ENCODE assay signal across 8 mouse cellular contexts in the genomic region with DNA sequence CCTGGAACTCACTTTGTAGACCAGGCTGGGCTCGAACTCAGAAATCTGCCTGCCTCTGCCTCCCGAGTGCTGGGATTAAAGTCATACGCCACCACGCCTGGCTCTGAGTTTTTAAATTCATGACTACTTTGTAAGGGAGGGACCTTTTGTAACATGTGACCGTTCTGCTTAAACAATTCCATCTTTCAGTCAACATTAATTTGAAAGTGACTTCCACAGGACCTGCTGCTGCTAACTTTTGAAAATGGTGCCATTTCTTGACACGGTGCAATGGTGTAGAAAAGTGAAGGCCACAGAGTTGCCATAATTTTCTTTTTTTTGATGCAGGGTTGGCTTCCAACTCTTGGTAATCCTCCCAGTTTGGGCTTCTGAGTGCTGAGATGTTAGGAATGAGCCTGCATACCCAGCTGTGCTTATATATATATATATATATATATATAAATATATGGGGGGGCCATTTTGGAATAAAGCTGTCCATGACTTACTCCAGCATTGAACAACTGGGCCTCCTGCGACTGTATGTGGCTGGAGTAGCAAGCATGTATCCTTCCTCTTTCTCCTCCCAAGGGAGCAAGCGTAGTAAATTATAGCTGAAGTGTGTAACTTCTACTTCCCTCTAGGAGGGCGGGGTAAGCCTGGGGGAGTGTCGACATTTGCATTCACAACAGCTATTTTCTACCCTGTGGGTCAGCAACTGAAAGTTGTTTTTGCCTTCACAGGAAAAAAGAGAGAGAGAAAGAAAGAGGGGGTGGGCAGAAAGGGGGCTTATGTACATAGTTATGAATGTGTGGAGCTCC. TPM values are rescaled to one million over a fixed set of nuclear protein-coding genes. Genes with fewer than 3 reads are reported as not detected.
DNase-seq lines count a peak whose midpoint lies in the region; ATAC-seq and TF ChIP-seq lines count a peak whose summit lies in the region.
"Had no signal": no experiment of that assay in that cellular context is flagged by ENCODE, and none has a peak within 500 bp of the region (broad histone marks: within the 10 kb centered on the region; RNA-seq: fewer than 3 reads in every experiment).

No protein-coding gene starts in this region.

- no peak for ATAC-seq in midbrain, embryonic 11.5 days (ENCODE audit: low FRiP score)
- ATAC-seq in midbrain, postnatal 0 days (ENCODE audit: low FRiP score), result no peak
- no peak for ATAC-seq in forebrain, embryonic 13.5 days
- peak; percentile 85 for ATAC-seq in kidney, embryonic 15.5 days (replicated peaks; ENCODE audit: low FRiP score)
- no peak for ATAC-seq in neural tube, embryonic 15.5 days (ENCODE audit: low FRiP score)

- H3K4me1 ChIP-seq in midbrain, embryonic 11.5 days (ENCODE audit: control insufficient read depth, insufficient read depth, low read length), result peaks cover 14% of the 10 kb centered on the region
- 0 out of 2 replicates have a peak, but pooled peaks cover 3% of the 10 kb centered on the region for H3K4me1 ChIP-seq in midbrain, postnatal 0 days (ENCODE audit: insufficient read depth, low read length)
- peaks cover 58% of the 10 kb centered on the region for H3K4me1 ChIP-seq in forebrain, embryonic 13.5 days
- peaks cover 27% of the 10 kb centered on the region for H3K4me1 ChIP-seq in kidney, embryonic 15.5 days
- peaks cover 23% of the 10 kb centered on the region for H3K4me1 ChIP-seq in neural tube, embryonic 15.5 days

- H3K27ac ChIP-seq in midbrain, embryonic 11.5 days (ENCODE audit: low read depth, low read length), result peak overlapping the region; percentile 72
- H3K27ac ChIP-seq in midbrain, postnatal 0 days (ENCODE audit: low read depth, low read length), result no peak overlapping the region
- peak overlapping the region; percentile 73 for H3K27ac ChIP-seq in forebrain, embryonic 13.5 days
- H3K27ac ChIP-seq in kidney, embryonic 15.5 days, result peak overlapping the region; percentile 68
- H3K27ac ChIP-seq in neural tube, embryonic 15.5 days (replicated peaks), result peak overlapping the region; percentile 23

- WGBS in midbrain, embryonic 11.5 days, result 86% methylated on average over 10 of the region's 10 CpGs
- 81% methylated on average over 10 of the region's 10 CpGs for WGBS in midbrain, postnatal 0 days
- WGBS in forebrain, embryonic 13.5 days, result 90% methylated on average over 10 of the region's 10 CpGs
- 70% methylated on average over 10 of the region's 10 CpGs for WGBS in kidney, embryonic 15.5 days
- WGBS in neural tube, embryonic 15.5 days, result 63% methylated on average over 10 of the region's 10 CpGs

- H3K36me3 ChIP-seq in midbrain, embryonic 11.5 days (ENCODE audit: control insufficient read depth, insufficient read depth, low read length), result no peaks in the 10 kb centered on the region
- H3K36me3 ChIP-seq in midbrain, postnatal 0 days (ENCODE audit: insufficient read depth, low read length), result no peaks in the 10 kb centered on the region
- H3K36me3 ChIP-seq in forebrain, embryonic 13.5 days (ENCODE audit: poor library complexity, severe bottlenecking), result no peaks in the 10 kb centered on the region
- no peaks in the 10 kb centered on the region for H3K36me3 ChIP-seq in kidney, embryonic 15.5 days
- H3K36me3 ChIP-seq in neural tube, embryonic 15.5 days, result no peaks in the 10 kb centered on the region

- H3K27me3 ChIP-seq in midbrain, embryonic 11.5 days (ENCODE audit: control insufficient read depth, insufficient read depth, low read length), result no peaks in the 10 kb centered on the region
- H3K27me3 ChIP-seq in midbrain, postnatal 0 days (ENCODE audit: insufficient read depth, low read length), result no peaks in the 10 kb centered on the region
- H3K27me3 ChIP-seq in forebrain, embryonic 13.5 days, result no peaks in the 10 kb centered on the region
- no peaks in the 10 kb centered on the region for H3K27me3 ChIP-seq in kidney, embryonic 15.5 days
- H3K27me3 ChIP-seq in neural tube, embryonic 15.5 days (replicated peaks), result no peaks in the 10 kb centered on the region

- H3K4me2 ChIP-seq in midbrain, embryonic 11.5 days, result no peak overlapping the region
- H3K4me2 ChIP-seq in midbrain, postnatal 0 days (ENCODE audit: low read depth, low read length, poor library complexity, severe bottlenecking), result no peak overlapping the region
- H3K4me2 ChIP-seq in forebrain, embryonic 13.5 days, result no peak overlapping the region
- H3K4me2 ChIP-seq in kidney, embryonic 15.5 days, result 0 out of 2 replicates have a peak overlapping the region, but pooled peaks have one; percentile 24
- no peak overlapping the region for H3K4me2 ChIP-seq in neural tube, embryonic 15.5 days

- no peak for TF ChIP-seq CTCF in midbrain, postnatal 0 days (IDR thresholded peaks at IDR 0.05)

- no peak overlapping the region for H3K4me3 ChIP-seq in midbrain, embryonic 11.5 days (ENCODE audit: low read depth, low read length)
- H3K4me3 ChIP-seq in midbrain, postnatal 0 days (ENCODE audit: low read depth, low read length), result no peak overlapping the region
- H3K4me3 ChIP-seq in forebrain, embryonic 13.5 days, result no peak overlapping the region
- no peak overlapping the region for H3K4me3 ChIP-seq in kidney, embryonic 15.5 days (replicated peaks)
- H3K4me3 ChIP-seq in neural tube, embryonic 15.5 days (replicated peaks), result no peak overlapping the region

- H3K9me3 ChIP-seq in midbrain, embryonic 11.5 days (ENCODE audit: control insufficient read depth, low read length), result no peaks in the 10 kb centered on the region
- no peaks in the 10 kb centered on the region for H3K9me3 ChIP-seq in midbrain, postnatal 0 days (ENCODE audit: low read length)
- H3K9me3 ChIP-seq in forebrain, embryonic 13.5 days (replicated peaks), result no peaks in the 10 kb centered on the region
- no peaks in the 10 kb centered on the region for H3K9me3 ChIP-seq in kidney, embryonic 15.5 days (replicated peaks)
- H3K9me3 ChIP-seq in neural tube, embryonic 15.5 days (replicated peaks), result no peaks in the 10 kb centered on the region

- H3K9ac ChIP-seq in midbrain, embryonic 11.5 days (ENCODE audit: low read length), result peak overlapping the region; percentile 20; the same call in 1 of the 2 replicates
- no peak overlapping the region for H3K9ac ChIP-seq in midbrain, postnatal 0 days (replicated peaks; ENCODE audit: low read length, poor library complexity, severe bottlenecking)
- no peak overlapping the region for H3K9ac ChIP-seq in forebrain, embryonic 13.5 days
- no peak overlapping the region for H3K9ac ChIP-seq in kidney, embryonic 15.5 days
- H3K9ac ChIP-seq in neural tube, embryonic 15.5 days (replicated peaks), result no peak overlapping the region

- no peak for DNase-seq in midbrain, embryonic 11.5 days (ENCODE audit: low spot score, missing footprints)
- DNase-seq in midbrain, postnatal 0 days (ENCODE audit: low spot score), result no peak
- DNase-seq in thymus, postnatal 10 days (ENCODE audit: low spot score in 2 of 2), result no peak
- no peak for DNase-seq in cerebellum, adult 18-20 months
- DNase-seq: thymus, postnatal 36 days had no signal

RNA-seq across cellular contexts. Expression of gene Ralgps2, which starts 56.9 kb away (rescaled TPM):
- polyA plus RNA-seq in midbrain, embryonic 11.5 days (2014; fragmentation: Nextera tagmentation; extraction: Ambion mirVana), result 85.1 and 91.9 TPM in 2 replicates
- 68.8 and 87.0 TPM in 2 replicates for total RNA-seq in midbrain, postnatal 0 days (2014; rRNA removed)
- polyA plus RNA-seq in midbrain, postnatal 0 days (2015; fragmentation: Nextera tagmentation; extraction: Ambion mirVana), result 58.2 and 70.4 TPM in 2 replicates
- polyA plus RNA-seq in forebrain, embryonic 13.5 days (2015; fragmentation: Nextera tagmentation; extraction: Ambion mirVana), result 123 and 133 TPM in 2 replicates
- polyA plus RNA-seq in kidney, embryonic 15.5 days (2015; fragmentation: Nextera tagmentation; extraction: Ambion mirVana), result 66.0 and 67.9 TPM in 2 replicates
- 77.6 and 88.0 TPM in 2 replicates for polyA plus RNA-seq in neural tube, embryonic 15.5 days (2015; fragmentation: Nextera tagmentation; extraction: Ambion mirVana)
